Comparison of ENCODE assay signal across 7 mouse cellular contexts in genomic region chr7:99079522-99079921, GRCm38 (mm10).
A peak's percentile ranks its signal among the peaks of the same experiment; 100 is the strongest.
DNase-seq lines count a peak whose midpoint lies in the region; ATAC-seq and TF ChIP-seq lines count a peak whose summit lies in the region.

No protein-coding gene starts in this region.

- no peak overlapping the region for H3K4me3 ChIP-seq in kidney, postnatal 0 days (replicated peaks; ENCODE audit: low read depth, low read length)
- H3K4me3 ChIP-seq in kidney, embryonic 15.5 days (replicated peaks): no peak overlapping the region
- no peak overlapping the region for H3K4me3 ChIP-seq in limb, embryonic 14.5 days (replicated peaks; ENCODE audit: low read length)

- H3K27ac ChIP-seq in kidney, postnatal 0 days: no peak overlapping the region
- no peak overlapping the region for H3K27ac ChIP-seq in kidney, embryonic 15.5 days
- H3K27ac ChIP-seq in limb, embryonic 14.5 days (replicated peaks; ENCODE audit: low read depth, low read length): no peak overlapping the region

- peak; percentile 87 for TF ChIP-seq CTCF in kidney, postnatal 0 days (IDR thresholded peaks at IDR 0.05; ENCODE audit: low read depth)

- DNase-seq in kidney, postnatal 0 days (ENCODE audit: low spot score): peak; percentile 79
- peak; percentile 67 for DNase-seq in Muller cell, postnatal 12 days (ENCODE audit: inconsistent ontology term)
- DNase-seq in c-Kit-positive CD71-positive TER-119-negative erythroid progenitor cells, embryonic 14.5 days (ENCODE audit: low read depth): peak; percentile 34
- peak; percentile 68 to 73 for DNase-seq in heart, postnatal 36 days
- DNase-seq in limb, embryonic 14.5 days (ENCODE audit: low spot score): peak; percentile 79
- peak; percentile 87 for DNase-seq in right cerebral cortex, postnatal 4 days

- intact Hi-C loops in heart, postnatal 36 days (cut with DNase I): loop anchor here (1.0 to 5.0 kb wide), 3 partner anchors 117 to 337 kb away; no protein-coding TSS in a partner anchor

- no peak for ATAC-seq in kidney, postnatal 0 days (replicated peaks; ENCODE audit: low FRiP score, low read depth)
- ATAC-seq in kidney, embryonic 15.5 days (replicated peaks; ENCODE audit: low FRiP score): no peak
- ATAC-seq in limb, embryonic 14.5 days (ENCODE audit: low FRiP score, low read depth): no peak

- no peaks in the 10 kb centered on the region for H3K9me3 ChIP-seq in kidney, postnatal 0 days (replicated peaks; ENCODE audit: low read length)
- H3K9me3 ChIP-seq in kidney, embryonic 15.5 days (replicated peaks): no peaks in the 10 kb centered on the region
- no peaks in the 10 kb centered on the region for H3K9me3 ChIP-seq in limb, embryonic 14.5 days (ENCODE audit: control insufficient read depth, low read length)

- no peaks in the 10 kb centered on the region; the same call in 1 of the 2 replicates for H3K4me1 ChIP-seq in kidney, postnatal 0 days (replicated peaks; ENCODE audit: insufficient read depth, low read length)
- H3K4me1 ChIP-seq in kidney, embryonic 15.5 days: peaks cover 23% of the 10 kb centered on the region
- peaks cover 11% of the 10 kb centered on the region for H3K4me1 ChIP-seq in limb, embryonic 14.5 days (ENCODE audit: control insufficient read depth, insufficient read depth, low read length)

- no peak overlapping the region for H3K9ac ChIP-seq in kidney, postnatal 0 days (ENCODE audit: low read depth, low read length)
- no peak overlapping the region for H3K9ac ChIP-seq in kidney, embryonic 15.5 days
- no peak overlapping the region for H3K9ac ChIP-seq in limb, embryonic 14.5 days (ENCODE audit: low read depth, low read length, severe bottlenecking)

- H3K36me3 ChIP-seq in kidney, postnatal 0 days (ENCODE audit: insufficient read depth, low read length): 0 out of 2 replicates have a peak, but pooled peaks cover 4% of the 10 kb centered on the region
- 0 out of 2 replicates have a peak, but pooled peaks cover 3% of the 10 kb centered on the region for H3K36me3 ChIP-seq in kidney, embryonic 15.5 days
- no peaks in the 10 kb centered on the region for H3K36me3 ChIP-seq in limb, embryonic 14.5 days (ENCODE audit: control insufficient read depth, insufficient read depth, low read length)

- no peak overlapping the region for H3K4me2 ChIP-seq in kidney, postnatal 0 days (ENCODE audit: low read length)
- no peak overlapping the region for H3K4me2 ChIP-seq in kidney, embryonic 15.5 days
- no peak overlapping the region for H3K4me2 ChIP-seq in limb, embryonic 14.5 days (replicated peaks; ENCODE audit: low read depth, low read length, severe bottlenecking)

- no peak for TF ChIP-seq POLR2A in limb, embryonic 14.5 days (IDR thresholded peaks at IDR 0.05; ENCODE audit: borderline replicate concordance, extremely low read depth, insufficient read depth, insufficient read length)

- 25% methylated on average over 4 of the region's 4 CpGs for WGBS in kidney, postnatal 0 days
- WGBS in kidney, embryonic 15.5 days: 29% methylated on average over 4 of the region's 4 CpGs
- WGBS in limb, embryonic 14.5 days: 18% methylated on average over 4 of the region's 4 CpGs

- no peaks in the 10 kb centered on the region for H3K27me3 ChIP-seq in kidney, postnatal 0 days (ENCODE audit: insufficient read depth, low read length)
- no peaks in the 10 kb centered on the region for H3K27me3 ChIP-seq in kidney, embryonic 15.5 days
- H3K27me3 ChIP-seq in limb, embryonic 14.5 days (ENCODE audit: control insufficient read depth, insufficient read depth, low read length): no peaks in the 10 kb centered on the region

Comparison
In these comparisons a context has a peak if more than half of its experiments do, and no peak if none do; other contexts are left out.
1. DNase-seq: peak in every context shown above with its lines; median percentile 87 in right cerebral cortex, postnatal 4 days; 79 in kidney, postnatal 0 days; 79 in limb, embryonic 14.5 days; 70 in heart, postnatal 36 days; 67 in Muller cell, postnatal 12 days; 34 in c-Kit-positive CD71-positive TER-119-negative erythroid progenitor cells, embryonic 14.5 days.